Comparison of ENCODE assay signal across 23 mouse cellular contexts in genomic region chr8:8131961-8132376, GRCm38 (mm10).
A peak's percentile ranks its signal among the peaks of the same experiment; 100 is the strongest.
DNase-seq lines count a peak whose midpoint lies in the region; ATAC-seq and TF ChIP-seq lines count a peak whose summit lies in the region.
"Had no signal": no experiment of that assay in that cellular context is flagged by ENCODE, and none has a peak within 500 bp of the region (broad histone marks: within the 10 kb centered on the region; RNA-seq: fewer than 3 reads in every experiment).

No protein-coding gene starts in this region.

- no peaks in the 10 kb centered on the region for H3K36me3 ChIP-seq in forebrain, embryonic 14.5 days (ENCODE audit: control insufficient read depth, insufficient read depth, low read length)
- H3K36me3 ChIP-seq in forebrain, embryonic 16.5 days (ENCODE audit: control insufficient read depth, insufficient read depth), result no peaks in the 10 kb centered on the region
- H3K36me3 ChIP-seq in kidney, postnatal 0 days (ENCODE audit: insufficient read depth, low read length), result no peaks in the 10 kb centered on the region
- H3K36me3 ChIP-seq: embryonic facial prominence, embryonic 12.5 days; limb, embryonic 15.5 days; liver, embryonic 15.5 days; neural tube, embryonic 13.5 days; stomach, embryonic 15.5 days had no signal

- no peak overlapping the region; the same call in 1 of the 2 replicates for H3K27ac ChIP-seq in forebrain, embryonic 14.5 days (ENCODE audit: low read depth, low read length)
- no peak overlapping the region for H3K27ac ChIP-seq in forebrain, embryonic 16.5 days (ENCODE audit: low read length)
- H3K27ac ChIP-seq in kidney, postnatal 0 days, result no peak overlapping the region
- H3K27ac ChIP-seq: embryonic facial prominence, embryonic 12.5 days; layer of hippocampus, adult 2 months; limb, embryonic 15.5 days; liver, embryonic 15.5 days; macrophage; neural tube, embryonic 13.5 days; stomach, embryonic 15.5 days had no signal

- TF ChIP-seq CTCF in kidney, postnatal 0 days (IDR thresholded peaks at IDR 0.05; ENCODE audit: low read depth), result no peak

- peaks cover 14% of the 10 kb centered on the region for H3K4me1 ChIP-seq in forebrain, embryonic 14.5 days (ENCODE audit: control insufficient read depth, insufficient read depth, low read length)
- peaks cover 7% of the 10 kb centered on the region for H3K4me1 ChIP-seq in forebrain, embryonic 16.5 days (replicated peaks; ENCODE audit: control insufficient read depth, insufficient read depth, low read length)
- 0 out of 2 replicates have a peak, but pooled peaks cover 3% of the 10 kb centered on the region for H3K4me1 ChIP-seq in kidney, postnatal 0 days (replicated peaks; ENCODE audit: insufficient read depth, low read length)
- H3K4me1 ChIP-seq: limb, embryonic 15.5 days; liver, embryonic 15.5 days; stomach, embryonic 15.5 days had no signal

- H3K4me2 ChIP-seq in forebrain, embryonic 14.5 days (ENCODE audit: low read length), result no peak overlapping the region
- no peak overlapping the region for H3K4me2 ChIP-seq in forebrain, embryonic 16.5 days (ENCODE audit: low read length)
- H3K4me2 ChIP-seq in kidney, postnatal 0 days (ENCODE audit: low read length), result no peak overlapping the region
- H3K4me2 ChIP-seq: embryonic facial prominence, embryonic 12.5 days; limb, embryonic 15.5 days; liver, embryonic 15.5 days; neural tube, embryonic 13.5 days; stomach, embryonic 15.5 days had no signal

- no peak overlapping the region for H3K9ac ChIP-seq in forebrain, embryonic 14.5 days (ENCODE audit: low read length)
- no peak overlapping the region for H3K9ac ChIP-seq in forebrain, embryonic 16.5 days (replicated peaks; ENCODE audit: low read depth, low read length)
- no peak overlapping the region for H3K9ac ChIP-seq in kidney, postnatal 0 days (ENCODE audit: low read depth, low read length)
- H3K9ac ChIP-seq: embryonic facial prominence, embryonic 12.5 days; limb, embryonic 15.5 days; liver, embryonic 15.5 days; neural tube, embryonic 13.5 days; stomach, embryonic 15.5 days had no signal

- H3K9me3 ChIP-seq in forebrain, embryonic 14.5 days (replicated peaks; ENCODE audit: control insufficient read depth, low read length), result no peaks in the 10 kb centered on the region
- H3K9me3 ChIP-seq in forebrain, embryonic 16.5 days (ENCODE audit: control insufficient read depth, low read length), result no peaks in the 10 kb centered on the region
- no peaks in the 10 kb centered on the region for H3K9me3 ChIP-seq in kidney, postnatal 0 days (replicated peaks; ENCODE audit: low read length)
- H3K9me3 ChIP-seq: embryonic facial prominence, embryonic 12.5 days; limb, embryonic 15.5 days; liver, embryonic 15.5 days; neural tube, embryonic 13.5 days; stomach, embryonic 15.5 days had no signal

- WGBS in forebrain, embryonic 14.5 days, result 3% methylated on average over 3 of the region's 3 CpGs
- WGBS in forebrain, embryonic 16.5 days, result 9% methylated on average over 3 of the region's 3 CpGs
- 15% methylated on average over 3 of the region's 3 CpGs for WGBS in kidney, postnatal 0 days

- no peak for DNase-seq in forebrain, embryonic 14.5 days (ENCODE audit: low spot score)
- DNase-seq in kidney, postnatal 0 days (ENCODE audit: low spot score), result peak; percentile 29
- DNase-seq in kidney, postnatal 14 days, result no peak
- DNase-seq in R1 (ENCODE audit: low read depth, low spot score), result peak; percentile 55
- DNase-seq in mesoderm, embryonic 11.5 days (ENCODE audit: low read depth, low spot score), result peak; percentile 68
- DNase-seq in T-cell, adult 2 months (ENCODE audit: low spot score), result no peak
- DNase-seq in urinary bladder, adult 2 months (ENCODE audit: low spot score), result no peak
- DNase-seq: cerebellum, adult 2 months; cerebellum, postnatal 36 days; gastrocnemius, postnatal 10 days; heart, adult 11 months; heart, postnatal 36 days; kidney, adult 11 months; thymus, adult 2 months had no signal

- H3K4me3 ChIP-seq in forebrain, embryonic 14.5 days (ENCODE audit: low read depth, low read length), result no peak overlapping the region
- H3K4me3 ChIP-seq in forebrain, embryonic 16.5 days (replicated peaks; ENCODE audit: low read length), result no peak overlapping the region
- no peak overlapping the region for H3K4me3 ChIP-seq in kidney, postnatal 0 days (replicated peaks; ENCODE audit: low read depth, low read length)
- H3K4me3 ChIP-seq: embryonic facial prominence, embryonic 12.5 days; erythroblast, embryonic 14.5 days; layer of hippocampus, adult 2 months; limb, embryonic 15.5 days; liver, embryonic 15.5 days; neural tube, embryonic 13.5 days; stomach, embryonic 15.5 days had no signal

- H3K27me3 ChIP-seq in forebrain, embryonic 14.5 days (replicated peaks; ENCODE audit: control insufficient read depth, insufficient read depth, low read length), result no peaks in the 10 kb centered on the region
- no peaks in the 10 kb centered on the region for H3K27me3 ChIP-seq in forebrain, embryonic 16.5 days (replicated peaks; ENCODE audit: control insufficient read depth, insufficient read depth, low read length)
- H3K27me3 ChIP-seq in kidney, postnatal 0 days (ENCODE audit: insufficient read depth, low read length), result no peaks in the 10 kb centered on the region
- H3K27me3 ChIP-seq: limb, embryonic 15.5 days; stomach, embryonic 15.5 days had no signal

- peak; percentile 37; the same call in 1 of the 2 replicates for ATAC-seq in forebrain, embryonic 14.5 days
- no peak for ATAC-seq in forebrain, embryonic 16.5 days
- ATAC-seq in kidney, postnatal 0 days (replicated peaks; ENCODE audit: low FRiP score, low read depth), result no peak; the same call in 1 of the 2 replicates

Comparison
In these comparisons a context has a peak if more than half of its experiments do, and no peak if none do; other contexts are left out.
1. DNase-seq: peak in kidney, postnatal 0 days (single experiment), R1 (single experiment) and mesoderm, embryonic 11.5 days (single experiment); none in forebrain, embryonic 14.5 days (single experiment), kidney, postnatal 14 days (single experiment), T-cell, adult 2 months (single experiment) and urinary bladder, adult 2 months (single experiment).